8 mouse cellular contexts compared by ENCODE assay signal in genomic region chr4:123005054-123005966, GRCm38 (mm10). TPM values are rescaled to one million over a fixed set of nuclear protein-coding genes. Genes with fewer than 3 reads are reported as not detected.
A peak's percentile ranks its signal among the peaks of the same experiment; 100 is the strongest.
DNase-seq lines count a peak whose midpoint lies in the region; ATAC-seq lines count a peak whose summit lies in the region.

No protein-coding gene starts in this region.

- peaks cover 8% of the 10 kb centered on the region; the same call in 1 of the 2 replicates for H3K4me1 ChIP-seq in embryonic facial prominence, embryonic 14.5 days (ENCODE audit: control insufficient read depth, insufficient read depth, low read length)
- peaks cover 18% of the 10 kb centered on the region for H3K4me1 ChIP-seq in limb, embryonic 13.5 days

- WGBS in embryonic facial prominence, embryonic 14.5 days = 34% methylated on average over 15 of the region's 15 CpGs
- 36% methylated on average over 15 of the region's 15 CpGs for WGBS in limb, embryonic 13.5 days

- peak overlapping the region; percentile 6; the same call in 1 of the 2 replicates for H3K27ac ChIP-seq in embryonic facial prominence, embryonic 14.5 days (replicated peaks; ENCODE audit: low read depth, low read length)
- peak overlapping the region; percentile 65 for H3K27ac ChIP-seq in limb, embryonic 13.5 days

- no peaks in the 10 kb centered on the region for H3K9me3 ChIP-seq in embryonic facial prominence, embryonic 14.5 days (ENCODE audit: control insufficient read depth, low read length)
- no peaks in the 10 kb centered on the region for H3K9me3 ChIP-seq in limb, embryonic 13.5 days

- no peaks in the 10 kb centered on the region for H3K27me3 ChIP-seq in embryonic facial prominence, embryonic 14.5 days (replicated peaks; ENCODE audit: control insufficient read depth, insufficient read depth, low read length)
- H3K27me3 ChIP-seq in limb, embryonic 13.5 days = no peaks in the 10 kb centered on the region

- intact Hi-C loops in left cerebral cortex, postnatal 4 days (cut with DNase I) = no loop called here

- H3K9ac ChIP-seq in embryonic facial prominence, embryonic 14.5 days (ENCODE audit: low read depth, low read length) = no peak overlapping the region
- H3K9ac ChIP-seq in limb, embryonic 13.5 days = no peak overlapping the region

- H3K4me3 ChIP-seq in embryonic facial prominence, embryonic 14.5 days (ENCODE audit: low read depth, low read length) = no peak overlapping the region
- no peak overlapping the region for H3K4me3 ChIP-seq in limb, embryonic 13.5 days

- peak; percentile 55; the same call in 1 of the 2 replicates for ATAC-seq in embryonic facial prominence, embryonic 14.5 days (ENCODE audit: low read depth)
- ATAC-seq in limb, embryonic 13.5 days (ENCODE audit: low FRiP score, low read depth) = peak; percentile 57; the same call in 1 of the 2 replicates
- no peak for ATAC-seq in megakaryocyte-erythroid progenitor cell, adult 5-6 weeks (replicated peaks; ENCODE audit: low FRiP score, low TSS enrichment, poor library complexity, severe bottlenecking)

- peak; percentile 76 for DNase-seq in left cerebral cortex, adult 11 months (ENCODE audit: low spot score)
- DNase-seq in left cerebral cortex, postnatal 4 days = no peak
- peak; percentile 70 for DNase-seq in embryonic facial prominence, embryonic 14.5 days (ENCODE audit: low spot score)
- peak; percentile 53 for DNase-seq in right cerebral cortex, postnatal 4 days
- DNase-seq in urinary bladder, postnatal 4 days (ENCODE audit: low spot score in 2 of 2) = no peak
- no peak for DNase-seq in adrenal gland, postnatal 36 days

- peak overlapping the region; percentile 10; the same call in 1 of the 2 replicates for H3K4me2 ChIP-seq in embryonic facial prominence, embryonic 14.5 days (ENCODE audit: low read depth, low read length)
- H3K4me2 ChIP-seq in limb, embryonic 13.5 days (replicated peaks) = peak overlapping the region; percentile 12

- H3K36me3 ChIP-seq in embryonic facial prominence, embryonic 14.5 days (ENCODE audit: control insufficient read depth, insufficient read depth, low read length) = 0 out of 2 replicates have a peak, but pooled peaks cover 8% of the 10 kb centered on the region
- H3K36me3 ChIP-seq in limb, embryonic 13.5 days = peaks cover 14% of the 10 kb centered on the region

RNA-seq across cellular contexts. Expression of gene Mycl, which starts 9.9 kb away (rescaled TPM):
- total RNA-seq in left cerebral cortex, postnatal 4 days (2021) = 10 to 100 TPM; 60.5 to 66.1 TPM
- polyA plus RNA-seq in embryonic facial prominence, embryonic 14.5 days (2014; fragmentation: Nextera tagmentation; extraction: Ambion mirVana) = 26.9 and 29.3 TPM in 2 replicates
- 28.2 and 29.2 TPM in 2 replicates for polyA plus RNA-seq in limb, embryonic 13.5 days (2015; fragmentation: Nextera tagmentation; extraction: Ambion mirVana)
- total RNA-seq in adrenal gland, postnatal 36 days (2021) = 1 to 10 TPM; 3.8 to 4.9 TPM
- total RNA-seq in megakaryocyte-erythroid progenitor cell, adult 5-6 weeks (2014; fragmentation: Nextera tagmentation) = not detected in 2 replicates
- 0.50 and 5.4 TPM in 2 replicates for total RNA-seq in megakaryocyte-erythroid progenitor cell, adult 5-6 weeks (2017)

RNA-seq across cellular contexts. Expression of gene Trit1, which starts 11.1 kb away (rescaled TPM):
- 10 to 100 TPM; 29.9 to 30.5 TPM for total RNA-seq in left cerebral cortex, postnatal 4 days (2021)
- 18.8 and 19.4 TPM in 2 replicates for polyA plus RNA-seq in embryonic facial prominence, embryonic 14.5 days (2014; fragmentation: Nextera tagmentation; extraction: Ambion mirVana)
- polyA plus RNA-seq in limb, embryonic 13.5 days (2015; fragmentation: Nextera tagmentation; extraction: Ambion mirVana) = 19.1 and 21.5 TPM in 2 replicates
- total RNA-seq in adrenal gland, postnatal 36 days (2021) = 10 to 100 TPM; 25.2 to 25.7 TPM
- 10.8 and 23.3 TPM in 2 replicates for total RNA-seq in megakaryocyte-erythroid progenitor cell, adult 5-6 weeks (2014; fragmentation: Nextera tagmentation)
- 12.3 and 24.8 TPM in 2 replicates for total RNA-seq in megakaryocyte-erythroid progenitor cell, adult 5-6 weeks (2017)

RNA-seq across cellular contexts. Expression of gene Mfsd2a, which starts 44.3 kb away (rescaled TPM):
- 10 to 100 TPM; 35.4 TPM for total RNA-seq in left cerebral cortex, postnatal 4 days (2021)
- polyA plus RNA-seq in embryonic facial prominence, embryonic 14.5 days (2014; fragmentation: Nextera tagmentation; extraction: Ambion mirVana) = 5.3 and 6.6 TPM in 2 replicates
- polyA plus RNA-seq in limb, embryonic 13.5 days (2015; fragmentation: Nextera tagmentation; extraction: Ambion mirVana) = 8.0 and 9.1 TPM in 2 replicates
- 1 to 10 TPM; 5.4 to 6.6 TPM for total RNA-seq in adrenal gland, postnatal 36 days (2021)
- not detected in 2 replicates for total RNA-seq in megakaryocyte-erythroid progenitor cell, adult 5-6 weeks (2014; fragmentation: Nextera tagmentation)
- not detected in 2 replicates for total RNA-seq in megakaryocyte-erythroid progenitor cell, adult 5-6 weeks (2017)

Comparison
In these comparisons a context has a peak if more than half of its experiments do, and no peak if none do; other contexts are left out.
1. DNase-seq: peak in left cerebral cortex, adult 11 months (single experiment), embryonic facial prominence, embryonic 14.5 days (single experiment) and right cerebral cortex, postnatal 4 days (single experiment); none in left cerebral cortex, postnatal 4 days (single experiment), urinary bladder, postnatal 4 days (0 of 2) and adrenal gland, postnatal 36 days (0 of 2).
2. RNA of gene Mycl, which starts 9.9 kb away (total RNA-seq): 60.5 to 66.1 TPM in left cerebral cortex, postnatal 4 days; 0.50 to 5.4 TPM in megakaryocyte-erythroid progenitor cell, adult 5-6 weeks and 3.8 to 4.9 TPM in adrenal gland, postnatal 36 days; every median in the first group is over 4 times any median in the second.
3. RNA of gene Mfsd2a, which starts 44.3 kb away (total RNA-seq): 35.4 TPM in left cerebral cortex, postnatal 4 days and 5.4 to 6.6 TPM in adrenal gland, postnatal 36 days; not detected in megakaryocyte-erythroid progenitor cell, adult 5-6 weeks; every median in the first group is over 4 times any median in the second.